Mouse (Mus musculus): ENCODE measurements around the gene Dusp9. TPM values are rescaled to one million over a fixed set of nuclear protein-coding genes. Genes with fewer than 3 reads are reported as not detected.

Gene Dusp9
- total RNA-seq, 2 experiments from 2014 or later, result 0.23 to 0.30 TPM

GRCm38 (mm10) chrX:73660284-73660665, 21.1 kb downstream of the Dusp9 start:
- DNase-seq (ENCODE audit: low spot score in 2 of 2), result no peak

- no peak for DNase-seq (ENCODE audit: low spot score in 2 of 2)
Observed at GRCm38 (mm10) chrX:73663143-73663542, 23.9 kb downstream of the Dusp9 start.

DNA sequence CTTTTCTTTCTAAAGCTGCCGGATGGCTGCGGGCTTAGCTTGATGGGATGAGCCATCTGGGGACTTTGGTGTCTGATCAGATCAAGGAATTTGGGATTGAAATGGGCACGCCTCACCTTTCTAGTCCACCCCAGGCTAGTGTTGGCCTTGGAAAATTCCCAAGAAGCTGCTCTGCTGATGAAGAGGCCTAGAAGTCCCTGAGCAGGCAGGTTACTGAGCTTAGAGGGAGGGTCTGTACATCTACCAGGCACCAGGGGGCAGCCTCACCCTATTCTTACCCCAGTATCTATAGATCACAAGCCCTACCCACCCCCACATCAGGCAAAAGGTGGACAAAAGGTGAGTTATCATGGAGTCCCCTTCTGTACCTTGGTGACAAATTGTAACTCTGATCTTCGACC, 32.8 kb downstream of the Dusp9 start:
- peak in 1 of 2 experiments; percentile 58 for DNase-seq (ENCODE audit: low spot score in 2 of 2)

- DNase-seq (ENCODE audit: low spot score in 2 of 2), result peak; percentile 22 to 60
Observed at GRCm38 (mm10) chrX:73672879-73673618, 33.8 kb downstream of the Dusp9 start, which contains the start of gene Slc6a8. Gene Slc6a8, plus strand, starts transcription at chrX:73673150.

GRCm38 (mm10) chrX:73673619-73673967, 34.4 kb downstream of the Dusp9 start:
- no peak for DNase-seq (ENCODE audit: low spot score in 2 of 2)

- peak in 1 of 2 experiments; percentile 35 for DNase-seq (ENCODE audit: low spot score in 2 of 2)
Observed at GRCm38 (mm10) chrX:73673968-73674661, 34.9 kb downstream of the Dusp9 start.

DNA sequence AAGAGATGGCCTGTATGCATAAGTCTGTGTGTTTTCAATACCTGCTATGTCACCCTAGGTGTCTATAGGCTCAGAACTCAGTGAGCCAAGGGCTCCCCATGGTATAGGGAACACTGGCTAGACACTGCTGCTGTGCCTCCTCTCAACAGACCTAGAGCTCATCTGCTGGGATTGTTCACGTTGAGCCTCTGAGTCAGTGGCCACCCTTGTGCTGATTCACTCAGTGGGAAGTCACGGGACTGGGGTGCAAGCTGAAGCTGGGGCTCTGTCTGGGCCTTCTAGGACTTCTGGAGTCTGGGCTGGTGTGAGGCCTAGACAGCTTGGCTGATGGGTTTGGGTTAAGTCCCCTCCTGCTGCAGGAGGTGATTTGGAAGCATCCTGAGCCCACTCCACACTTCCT, 36.0 kb downstream of the Dusp9 start:
- DNase-seq (ENCODE audit: low spot score in 2 of 2), result no peak

DNA sequence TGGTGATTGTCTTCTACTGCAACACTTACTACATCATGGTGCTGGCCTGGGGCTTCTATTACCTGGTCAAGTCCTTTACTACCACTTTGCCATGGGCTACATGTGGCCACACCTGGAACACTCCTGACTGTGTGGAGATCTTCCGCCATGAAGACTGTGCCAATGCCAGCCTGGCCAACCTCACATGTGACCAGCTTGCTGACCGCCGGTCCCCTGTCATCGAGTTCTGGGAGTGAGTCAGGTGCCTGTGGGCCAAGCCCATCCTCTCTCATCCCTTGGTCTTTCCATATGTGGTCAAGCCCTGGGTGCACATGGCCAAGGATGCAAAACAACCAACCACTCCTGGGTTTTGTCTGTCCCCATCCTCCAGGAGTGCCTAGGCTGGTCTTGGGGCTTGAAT, 37.4 kb downstream of the Dusp9 start:
- no peak for DNase-seq (ENCODE audit: low spot score in 2 of 2)

- DNase-seq (ENCODE audit: low spot score in 2 of 2), result no peak
Observed at GRCm38 (mm10) chrX:73684156-73684555, 44.9 kb downstream of the Dusp9 start.

DNA sequence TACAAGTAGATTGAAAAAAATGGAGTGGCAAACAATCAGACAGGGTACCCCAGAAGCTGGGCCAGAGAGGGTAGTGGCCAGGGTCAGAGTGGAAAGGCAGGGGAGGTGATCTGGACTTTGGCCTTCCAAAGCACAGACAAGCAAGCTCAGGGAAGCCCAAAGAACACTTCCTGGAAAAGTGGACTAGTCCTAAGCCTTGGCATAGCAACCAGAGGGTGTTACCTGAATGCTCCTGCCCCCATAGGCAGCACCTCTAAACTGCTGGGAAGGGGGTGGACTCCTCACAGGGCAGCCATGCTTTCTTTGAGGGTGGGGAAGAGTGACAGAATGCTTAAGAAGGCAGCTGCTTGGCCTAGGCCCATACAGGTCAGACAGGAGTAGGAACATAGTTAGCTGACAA, 45.8 kb downstream of the Dusp9 start:
- no peak for DNase-seq (ENCODE audit: low spot score in 2 of 2)

- no peak for DNase-seq (ENCODE audit: low spot score in 2 of 2)
Observed at GRCm38 (mm10) chrX:73685629-73686028, 46.4 kb downstream of the Dusp9 start.

GRCm38 (mm10) chrX:73690917-73691629, 51.9 kb downstream of the Dusp9 start:
- DNase-seq (ENCODE audit: low spot score in 2 of 2), result peak in 1 of 2 experiments; percentile 53

Other genes starting within 250 kb of the Dusp9 start
- not detected for gene Gm18336, start 240.7 kb upstream of the Dusp9 start, total RNA-seq (2021)
- 1 to 10 TPM; 1.8 to 3.0 TPM for gene Zfp92, start 228.3 kb upstream of the Dusp9 start, total RNA-seq (2021)
- not detected for gene Trex2, start 204.1 kb upstream of the Dusp9 start, total RNA-seq (2021)
- 10 to 100 TPM in 1 of 2 experiments, 1 to 10 TPM in 1; 8.9 to 11.4 TPM for gene Haus7, start 180.4 kb upstream of the Dusp9 start, total RNA-seq (2021)
- 10 to 100 TPM; 12.0 to 12.6 TPM for gene Bgn, start 155.8 kb upstream of the Dusp9 start, total RNA-seq (2021)
- 100 to 1,000 TPM; 146 to 149 TPM for gene Atp2b3, start 136.3 kb upstream of the Dusp9 start, total RNA-seq (2021)
- 100 to 1,000 TPM; 107 to 135 TPM for gene Pnck, start 20.7 kb downstream of the Dusp9 start, total RNA-seq (2021)
- gene Slc6a8, start 33.7 kb downstream of the Dusp9 start, total RNA-seq (2021), result 100 to 1,000 TPM in 1 of 2 experiments, 10 to 100 TPM in 1; 89.6 to 102 TPM
- 10 to 100 TPM; 75.8 to 79.1 TPM for gene Bcap31, start 76.8 kb downstream of the Dusp9 start, total RNA-seq (2021)
- 10 to 100 TPM; 11.6 to 12.8 TPM for gene Abcd1, start 77.2 kb downstream of the Dusp9 start, total RNA-seq (2021)
- 10 to 100 TPM; 11.7 to 12.2 TPM for gene Plxnb3, start 117.7 kb downstream of the Dusp9 start, total RNA-seq (2021)
- 1 to 10 TPM; 2.7 to 6.3 TPM for gene Srpk3, start 135.0 kb downstream of the Dusp9 start, total RNA-seq (2021)
- 100 to 1,000 TPM; 194 to 204 TPM for gene Idh3g, start 147.5 kb downstream of the Dusp9 start, total RNA-seq (2021)
- gene Ssr4, start 147.6 kb downstream of the Dusp9 start, total RNA-seq (2021), result 10 to 100 TPM; 87.4 to 87.6 TPM
- 100 to 1,000 TPM in 1 of 2 experiments, 10 to 100 TPM in 1; 95.8 to 104 TPM for gene Pdzd4, start 185.6 kb downstream of the Dusp9 start, total RNA-seq (2021)